Mouse (Mus musculus) mature B cell (primary cell): Measurements from ENCODE around the gene Sema4f.

Source experiments
- in situ Hi-C: fragments of 300-500 bp; cut with MboI; formaldehyde crosslinking; loops from 2 replicates; pipeline ENCODE4 v1.14.3; 2019

Gene Sema4f

GRCm38 (mm10) chr6:82871632-82872331, 67.8 kb downstream of the Sema4f start:
- in situ Hi-C loops, result no loop called here

DNA sequence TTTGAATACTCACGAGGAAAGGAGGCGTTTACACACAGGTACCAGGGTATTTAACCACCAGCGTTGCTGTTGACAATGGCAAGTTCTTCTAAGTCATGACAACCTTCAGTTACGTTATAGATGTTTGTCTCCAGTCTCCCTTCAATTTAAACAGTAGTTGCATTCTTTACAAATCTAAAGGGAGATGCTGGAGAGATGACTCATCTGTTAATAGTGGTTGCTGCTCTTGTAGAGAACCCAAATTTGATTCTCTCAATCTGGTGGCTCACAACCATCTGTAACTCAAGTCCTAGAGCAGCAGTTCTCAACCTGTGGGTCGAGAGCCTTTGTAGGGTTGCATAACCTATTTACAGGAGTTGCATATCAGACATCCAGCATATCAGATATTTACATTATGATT, 71.1 kb downstream of the Sema4f start:
- in situ Hi-C loops, result no loop called here

- in situ Hi-C loops, result no loop called here
Measured at GRCm38 (mm10) chr6:82863380-82863874, 76.1 kb downstream of the Sema4f start.

DNA sequence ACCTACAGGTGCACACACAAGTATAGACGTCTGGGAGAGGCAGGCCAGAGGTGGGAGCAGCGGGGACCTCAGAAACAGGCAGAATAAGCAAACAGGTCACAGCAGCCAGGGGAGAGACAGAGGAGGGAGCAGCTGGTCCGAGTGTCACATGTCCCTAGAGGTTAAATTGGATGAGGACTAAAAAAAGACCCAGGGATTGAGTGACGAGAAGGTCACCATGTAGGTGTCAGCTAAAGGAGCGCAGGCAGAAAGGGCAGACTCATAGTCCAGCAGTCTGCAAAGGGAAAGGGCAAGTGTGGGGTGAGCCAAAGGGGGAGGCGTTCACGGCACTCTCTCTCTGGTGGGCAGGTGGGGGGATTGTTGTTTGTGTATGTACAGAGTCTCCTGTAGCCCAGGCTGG, 77.1 kb downstream of the Sema4f start:
- in situ Hi-C loops, result no loop called here

GRCm38 (mm10) chr6:82862042-82862441, 77.5 kb downstream of the Sema4f start:
- in situ Hi-C loops, result no loop called here
